ENCODE assay signal across 26 mouse cellular contexts in genomic region chr2:128436378-128436777, GRCm38 (mm10).
"Had no signal": no experiment of that assay in that cellular context is flagged by ENCODE, and none has a peak within 500 bp of the region (broad histone marks: within the 10 kb centered on the region; RNA-seq: fewer than 3 reads in every experiment).

No protein-coding gene starts in this region.

- H3K9ac ChIP-seq: heart, embryonic 13.5 days; heart, embryonic 15.5 days; hindbrain, embryonic 12.5 days; hindbrain, embryonic 14.5 days; intestine, embryonic 15.5 days; limb, embryonic 13.5 days; limb, embryonic 15.5 days; liver, embryonic 13.5 days had no signal

- H3K4me1 ChIP-seq: liver, embryonic 13.5 days had no signal

- H3K9me3 ChIP-seq: heart, embryonic 15.5 days; hindbrain, embryonic 10.5 days; hindbrain, embryonic 12.5 days; intestine, embryonic 15.5 days; limb, embryonic 13.5 days; limb, embryonic 15.5 days; liver, embryonic 13.5 days had no signal

- ATAC-seq: hindbrain, embryonic 16.5 days; inflammation-experienced regulatory T-cells, adult 6 months; intestine, embryonic 15.5 days; intestine, postnatal 0 days had no signal

- H3K4me2 ChIP-seq: heart, embryonic 11.5 days; heart, embryonic 13.5 days; heart, embryonic 15.5 days; hindbrain, embryonic 12.5 days; hindbrain, embryonic 14.5 days; intestine, embryonic 15.5 days; limb, embryonic 13.5 days; limb, embryonic 15.5 days; liver, embryonic 13.5 days had no signal

- H3K36me3 ChIP-seq: heart, embryonic 13.5 days; heart, embryonic 15.5 days; hindbrain, embryonic 10.5 days; hindbrain, embryonic 12.5 days; intestine, embryonic 15.5 days; limb, embryonic 13.5 days; limb, embryonic 15.5 days; liver, embryonic 13.5 days had no signal

- H3K27ac ChIP-seq: gastrocnemius, adult 2 months; heart, adult 2 months; heart, embryonic 13.5 days; heart, embryonic 15.5 days; hindbrain, embryonic 10.5 days; hindbrain, embryonic 12.5 days; hindbrain, embryonic 14.5 days; intestine, embryonic 15.5 days; layer of hippocampus, adult 2 months; limb, embryonic 13.5 days; limb, embryonic 15.5 days; liver, embryonic 13.5 days had no signal

- H3K27me3 ChIP-seq: heart, embryonic 13.5 days; heart, embryonic 15.5 days; hindbrain, embryonic 12.5 days; intestine, embryonic 15.5 days; limb, embryonic 13.5 days; limb, embryonic 15.5 days; liver, embryonic 13.5 days had no signal

- DNase-seq: gastrocnemius, adult 2 months; gastrocnemius, postnatal 10 days; gastrocnemius, postnatal 25 days; heart, adult 11 months; heart, adult 2 months; heart, postnatal 4 days; kidney, adult 18-20 months; kidney, adult 8-10 months; kidney, postnatal 10 days; kidney, postnatal 25 days; kidney, postnatal 4 days; left cerebral cortex, postnatal 4 days; liver, embryonic 13.5 days had no signal

- H3K4me3 ChIP-seq: gastrocnemius, adult 2 months; heart, adult 2 months; heart, embryonic 13.5 days; heart, embryonic 15.5 days; hindbrain, embryonic 10.5 days; hindbrain, embryonic 12.5 days; intestine, embryonic 15.5 days; layer of hippocampus, adult 2 months; limb, embryonic 13.5 days; limb, embryonic 15.5 days; liver, embryonic 13.5 days had no signal
